Mouse (Mus musculus) liver, adult 2 months (tissue): ENCODE results near the gene Jaml.

Experiments used
- CTCF ChIP-seq: fragments of 200-500 bp; IDR thresholded peaks from 2 replicates; pipeline ENCODE4 v1.5.1; 2011; ENCODE audit warnings: low read depth, low read length, control low read depth
- POLR2A ChIP-seq: fragments of 200-500 bp; IDR thresholded peaks from 2 replicates; pipeline ENCODE4 v1.6.1; 2011; ENCODE audit warnings: low read length, control low read depth; ENCODE audit not compliant: insufficient read depth; ENCODE audit errors: extremely low read depth

GRCm38 (mm10) chr9:45097877-45098276, 18.9 kb downstream of the Jaml start:
- TF ChIP-seq CTCF (no peak), POLR2A (no peak)
